Mouse (Mus musculus) lung, embryonic 14.5 days (tissue): Measurements from ENCODE around the gene Rtp4. TPM values are rescaled to one million over a fixed set of nuclear protein-coding genes. Genes with fewer than 3 reads are reported as not detected.

Experiments
- ATAC-seq: fragments of 200-750 bp; cut with Nextera tagmentation; 2 replicates; pipeline ENCODE4 v1.8.0; 2017; ENCODE audit warnings: mild to moderate bottlenecking, moderate TSS enrichment, moderate library complexity; ENCODE audit not compliant: insufficient read depth
- DNase-seq: peaks from one replicate; pipeline ENCODE4 v3.0.0-alpha.2; 2015
- H3K27ac ChIP-seq: fragments of 300-500 bp; sonication (generic); 2 replicates; pipeline ENCODE4 v1.5.1; 2014; ENCODE audit warnings: low read depth, mild to moderate bottlenecking, moderate library complexity
- H3K27me3 ChIP-seq: fragments of 300-500 bp; sonication (generic); 2 replicates; pipeline ENCODE4 v1.6.1; 2014; ENCODE audit warnings: low read length, control low read depth; ENCODE audit not compliant: insufficient read depth
- H3K36me3 ChIP-seq: fragments of 300-500 bp; sonication (generic); 2 replicates; pipeline ENCODE4 v1.6.1; 2014; ENCODE audit warnings: control low read depth; ENCODE audit not compliant: insufficient read depth
- H3K4me1 ChIP-seq: fragments of 300-500 bp; sonication (generic); 2 replicates; pipeline ENCODE4 v1.6.1; 2014; ENCODE audit warnings: antibody characterized with exemption, control low read depth; ENCODE audit not compliant: insufficient read depth
- H3K4me2 ChIP-seq: fragments of 300-500 bp; sonication (generic); 2 replicates; pipeline ENCODE4 v1.6.1; 2014; ENCODE audit warnings: mild to moderate bottlenecking
- H3K4me3 ChIP-seq: fragments of 300-500 bp; sonication (generic); 2 replicates; pipeline ENCODE4 v1.5.1; 2014; ENCODE audit warnings: low read depth, low read length
- H3K9ac ChIP-seq: fragments of 300-500 bp; sonication (generic); 2 replicates; pipeline ENCODE4 v1.6.1; 2014
- H3K9me3 ChIP-seq: fragments of 300-500 bp; sonication (generic); 2 replicates; pipeline ENCODE4 v1.6.1; 2016; ENCODE audit warnings: low read depth, low read length, control low read depth
- CTCF ChIP-seq: IDR thresholded peaks from 2 replicates; pipeline ENCODE4 v1.5.1; 2016; ENCODE audit warnings: antibody characterized with exemption, low read depth
- WGBS: fragments of 180-500 bp; shearing (Covaris S2); extraction: QIAGEN DNeasy Blood & Tissue Kit; methylation state at CpG from one replicate; pipeline ENCODE4 v1.1.7; 2014; 5-methylcytosine and 5-hydroxymethylcytosine counted together
- polyA plus RNA-seq: library from polyadenylated mRNA; unstranded; fragments of >200 nt; fragmentation: Nextera tagmentation; extraction: Ambion mirVana; gene quantifications from 2 replicates; pipeline ENCODE4 v1.2.1, GENCODE M21; 2014

Gene Rtp4
- polyA plus RNA-seq, 1 experiment from 2014 or later: 3.9 TPM

- ATAC-seq: no peak
- Histone ChIP-seq H3K9me3 (no peaks in the 10 kb centered on the region), H3K27me3 (no peaks in the 10 kb centered on the region), H3K36me3 (no peaks in the 10 kb centered on the region), H3K4me3 (no peak overlapping the region), H3K27ac (no peak overlapping the region), H3K4me1 (no peaks in the 10 kb centered on the region), H3K9ac (no peak overlapping the region), H3K4me2 (no peak overlapping the region)
- TF ChIP-seq CTCF: no peak
- DNase-seq: no peak
- 72% methylated on average over 5 of the region's 5 CpGs for WGBS
These were observed 71.3 kb downstream of the Rtp4 start for GRCm38 (mm10) chr16:23591119-23592105.

- Histone ChIP-seq H3K27me3 (no peaks in the 10 kb centered on the region), H3K9ac (no peak overlapping the region), H3K36me3 (no peaks in the 10 kb centered on the region), H3K27ac (no peak overlapping the region), H3K4me3 (no peak overlapping the region), H3K4me2 (no peak overlapping the region), H3K4me1 (no peaks in the 10 kb centered on the region), H3K9me3 (no peaks in the 10 kb centered on the region)
- ATAC-seq (no peak), DNase-seq (no peak)
- no peak for TF ChIP-seq CTCF
These were observed 72.4 kb downstream of the Rtp4 start for GRCm38 (mm10) chr16:23592501-23592900.

- no peaks in the 10 kb centered on the region for H3K4me1 ChIP-seq
- H3K4me3 ChIP-seq: no peak overlapping the region
- ATAC-seq: no peak
- TF ChIP-seq CTCF: no peak
- 88% methylated on average over 3 of the region's 3 CpGs for WGBS
- no peak overlapping the region for H3K9ac ChIP-seq
- H3K27ac ChIP-seq: no peak overlapping the region
- no peak overlapping the region for H3K4me2 ChIP-seq
- H3K9me3 ChIP-seq: no peaks in the 10 kb centered on the region
- DNase-seq: no peak
- H3K27me3 ChIP-seq: no peaks in the 10 kb centered on the region
- no peaks in the 10 kb centered on the region for H3K36me3 ChIP-seq
These were observed 76.6 kb downstream of the Rtp4 start for GRCm38 (mm10) chr16:23596696-23597095.

GRCm38 (mm10) chr16:23597968-23598367 is 77.9 kb downstream of the Rtp4 start:
- H3K27ac ChIP-seq: no peak overlapping the region
- H3K4me1 ChIP-seq: no peaks in the 10 kb centered on the region
- H3K4me3 ChIP-seq: no peak overlapping the region
- no peaks in the 10 kb centered on the region for H3K36me3 ChIP-seq
- no peak for TF ChIP-seq CTCF
- ATAC-seq (no peak), DNase-seq (no peak)
- no peak overlapping the region for H3K4me2 ChIP-seq
- H3K9ac ChIP-seq: no peak overlapping the region
- no peaks in the 10 kb centered on the region for H3K27me3 ChIP-seq
- no peaks in the 10 kb centered on the region for H3K9me3 ChIP-seq

GRCm38 (mm10) chr16:23606220-23606619 is 86.1 kb downstream of the Rtp4 start:
- no peak for ATAC-seq
- H3K27me3 ChIP-seq: no peaks in the 10 kb centered on the region
- WGBS: 65% methylated on average over 2 of the region's 2 CpGs
- DNase-seq: no peak
- H3K4me1 ChIP-seq: no peaks in the 10 kb centered on the region
- no peak overlapping the region for H3K4me3 ChIP-seq
- no peaks in the 10 kb centered on the region for H3K36me3 ChIP-seq
- no peak overlapping the region for H3K4me2 ChIP-seq
- H3K9ac ChIP-seq: no peak overlapping the region
- no peak for TF ChIP-seq CTCF
- no peak overlapping the region for H3K27ac ChIP-seq
- no peaks in the 10 kb centered on the region for H3K9me3 ChIP-seq

- no peak overlapping the region for H3K4me3 ChIP-seq
- no peak for TF ChIP-seq CTCF
- H3K4me2 ChIP-seq: no peak overlapping the region
- 89% methylated on average over 7 of the region's 7 CpGs for WGBS
- no peak overlapping the region for H3K27ac ChIP-seq
- no peaks in the 10 kb centered on the region for H3K4me1 ChIP-seq
- no peaks in the 10 kb centered on the region for H3K27me3 ChIP-seq
- no peaks in the 10 kb centered on the region for H3K36me3 ChIP-seq
- no peak for ATAC-seq
- no peak overlapping the region for H3K9ac ChIP-seq
- DNase-seq: no peak
- H3K9me3 ChIP-seq: no peaks in the 10 kb centered on the region
These were observed 86.6 kb downstream of the Rtp4 start for GRCm38 (mm10) chr16:23606651-23607050.

- Histone ChIP-seq H3K9ac (no peak overlapping the region), H3K4me3 (no peak overlapping the region), H3K27me3 (no peaks in the 10 kb centered on the region), H3K27ac (no peak overlapping the region), H3K4me2 (no peak overlapping the region), H3K9me3 (no peaks in the 10 kb centered on the region), H3K36me3 (no peaks in the 10 kb centered on the region), H3K4me1 (no peaks in the 10 kb centered on the region)
- peak; percentile 47 for DNase-seq
- no peak for ATAC-seq
- TF ChIP-seq CTCF: no peak
- 22% methylated on average over 1 of the region's 1 CpGs for WGBS
These were observed 87.9 kb downstream of the Rtp4 start for GRCm38 (mm10) chr16:23607911-23608410.
